Mouse (Mus musculus) 416B (cell line): ENCODE data around the gene Grm5.

ENCODE experiments used
- DNase-seq: peaks from one replicate; pipeline ENCODE4 v3.0.0; 2011; ENCODE audit warnings: low read depth

Grm5 gene

GRCm38 (mm10) chr7:87925956-87926355 is 342.0 kb downstream of the Grm5 start:
- DNase-seq = no peak

- DNase-seq = no peak
Observed at GRCm38 (mm10) chr7:87937415-87937814, 353.4 kb downstream of the Grm5 start.

GRCm38 (mm10) chr7:87938265-87938664 is 354.3 kb downstream of the Grm5 start:
- no peak for DNase-seq

GRCm38 (mm10) chr7:87950205-87950604 is 366.2 kb downstream of the Grm5 start:
- no peak for DNase-seq

GRCm38 (mm10) chr7:87973216-87973615 is 389.2 kb downstream of the Grm5 start:
- DNase-seq = no peak

GRCm38 (mm10) chr7:87975041-87975440 is 391.1 kb downstream of the Grm5 start:
- DNase-seq = no peak

GRCm38 (mm10) chr7:87983494-87983893 is 399.5 kb downstream of the Grm5 start:
- no peak for DNase-seq

- DNase-seq = no peak
Observed at GRCm38 (mm10) chr7:88014451-88014850, 430.5 kb downstream of the Grm5 start.

GRCm38 (mm10) chr7:88027411-88028132 is 443.6 kb downstream of the Grm5 start:
- no peak for DNase-seq

- DNase-seq = no peak
Observed at GRCm38 (mm10) chr7:88047366-88047765, 463.4 kb downstream of the Grm5 start.

- no peak for DNase-seq
Observed at GRCm38 (mm10) chr7:88054224-88054938, 470.4 kb downstream of the Grm5 start.

- DNase-seq = no peak
Observed at GRCm38 (mm10) chr7:88056438-88056837, 472.5 kb downstream of the Grm5 start.

- DNase-seq = no peak
Observed at GRCm38 (mm10) chr7:88091115-88091514, 507.1 kb downstream of the Grm5 start.

GRCm38 (mm10) chr7:88096536-88097107 is 512.7 kb downstream of the Grm5 start:
- DNase-seq = peak; percentile 3

- peak; percentile 64 for DNase-seq
Observed at GRCm38 (mm10) chr7:88097715-88098114, 513.7 kb downstream of the Grm5 start.

- no peak for DNase-seq
Observed at GRCm38 (mm10) chr7:88116724-88117409, 532.9 kb downstream of the Grm5 start.

- DNase-seq = peak; percentile 16
Observed at GRCm38 (mm10) chr7:88128080-88128848, 544.3 kb downstream of the Grm5 start.

- DNase-seq = no peak
Observed at GRCm38 (mm10) chr7:88129536-88130487, 545.8 kb downstream of the Grm5 start.

GRCm38 (mm10) chr7:88130488-88130849 is 546.5 kb downstream of the Grm5 start:
- no peak for DNase-seq

- no peak for DNase-seq
Observed at GRCm38 (mm10) chr7:88159542-88160241, 575.7 kb downstream of the Grm5 start.
